Mouse (Mus musculus): Measurements from ENCODE around the gene Ect2. TPM values are rescaled to one million over a fixed set of nuclear protein-coding genes. Genes with fewer than 3 reads are reported as not detected.

Gene Ect2
- polyA plus RNA-seq, 2 experiments, result 21.4 to 33.8 TPM

- TF ChIP-seq POLR2A (IDR thresholded peaks at IDR 0.05; ENCODE audit: borderline replicate concordance, extremely low read depth, insufficient read depth, insufficient read length), result no peak
- no peak overlapping the region for H3K27ac ChIP-seq (replicated peaks; ENCODE audit: low read depth, low read length)
- H3K9ac ChIP-seq (ENCODE audit: low read depth, low read length, severe bottlenecking), result no peak overlapping the region
- ATAC-seq (ENCODE audit: low FRiP score, low read depth) (no peak), DNase-seq (ENCODE audit: low spot score) (peak; percentile 81)
- no peak overlapping the region for H3K4me3 ChIP-seq (replicated peaks; ENCODE audit: low read length)
- no peaks in the 10 kb centered on the region for H3K4me1 ChIP-seq (ENCODE audit: control insufficient read depth, insufficient read depth, low read length)
- no peaks in the 10 kb centered on the region for H3K27me3 ChIP-seq (ENCODE audit: control insufficient read depth, insufficient read depth, low read length)
- H3K9me3 ChIP-seq (ENCODE audit: control insufficient read depth, low read length), result no peaks in the 10 kb centered on the region
- H3K36me3 ChIP-seq (ENCODE audit: control insufficient read depth, insufficient read depth, low read length), result peaks cover 39% of the 10 kb centered on the region
- H3K4me2 ChIP-seq (replicated peaks; ENCODE audit: low read depth, low read length, severe bottlenecking), result no peak overlapping the region
Measured at GRCm38 (mm10) chr3:27110860-27111259, 42.8 kb downstream of the Ect2 start.

GRCm38 (mm10) chr3:27109109-27109508 is 44.6 kb downstream of the Ect2 start:
- ATAC-seq (ENCODE audit: low FRiP score, low read depth), result no peak
- no peaks in the 10 kb centered on the region for H3K4me1 ChIP-seq (ENCODE audit: control insufficient read depth, insufficient read depth, low read length)
- 95% methylated on average over 4 of the region's 4 CpGs for WGBS
- H3K9me3 ChIP-seq (ENCODE audit: control insufficient read depth, low read length), result no peaks in the 10 kb centered on the region
- H3K27me3 ChIP-seq (ENCODE audit: control insufficient read depth, insufficient read depth, low read length), result no peaks in the 10 kb centered on the region
- TF ChIP-seq POLR2A (IDR thresholded peaks at IDR 0.05; ENCODE audit: borderline replicate concordance, extremely low read depth, insufficient read depth, insufficient read length), result no peak
- no peak overlapping the region for H3K9ac ChIP-seq (ENCODE audit: low read depth, low read length, severe bottlenecking)
- no peak for DNase-seq (ENCODE audit: low spot score)
- no peak overlapping the region for H3K4me3 ChIP-seq (replicated peaks; ENCODE audit: low read length)
- H3K4me2 ChIP-seq (replicated peaks; ENCODE audit: low read depth, low read length, severe bottlenecking), result no peak overlapping the region
- peaks cover 30% of the 10 kb centered on the region for H3K36me3 ChIP-seq (ENCODE audit: control insufficient read depth, insufficient read depth, low read length)
- H3K27ac ChIP-seq (replicated peaks; ENCODE audit: low read depth, low read length), result no peak overlapping the region

- WGBS, result 72% methylated on average over 6 of the region's 6 CpGs
- H3K4me1 ChIP-seq (ENCODE audit: control insufficient read depth, insufficient read depth, low read length), result no peaks in the 10 kb centered on the region
- no peak overlapping the region for H3K4me2 ChIP-seq (replicated peaks; ENCODE audit: low read depth, low read length, severe bottlenecking)
- H3K9ac ChIP-seq (ENCODE audit: low read depth, low read length, severe bottlenecking), result no peak overlapping the region
- H3K4me3 ChIP-seq (replicated peaks; ENCODE audit: low read length), result no peak overlapping the region
- DNase-seq (ENCODE audit: low spot score) (no peak), ATAC-seq (ENCODE audit: low FRiP score, low read depth) (no peak)
- TF ChIP-seq POLR2A (IDR thresholded peaks at IDR 0.05; ENCODE audit: borderline replicate concordance, extremely low read depth, insufficient read depth, insufficient read length), result no peak
- no peaks in the 10 kb centered on the region for H3K9me3 ChIP-seq (ENCODE audit: control insufficient read depth, low read length)
- peaks cover 31% of the 10 kb centered on the region for H3K36me3 ChIP-seq (ENCODE audit: control insufficient read depth, insufficient read depth, low read length)
- no peaks in the 10 kb centered on the region for H3K27me3 ChIP-seq (ENCODE audit: control insufficient read depth, insufficient read depth, low read length)
- H3K27ac ChIP-seq (replicated peaks; ENCODE audit: low read depth, low read length), result no peak overlapping the region
Measured at GRCm38 (mm10) chr3:27107142-27107541, 46.5 kb downstream of the Ect2 start.

- H3K36me3 ChIP-seq (ENCODE audit: control insufficient read depth, insufficient read depth, low read length), result peaks cover 38% of the 10 kb centered on the region
- H3K4me1 ChIP-seq (ENCODE audit: control insufficient read depth, insufficient read depth, low read length), result no peaks in the 10 kb centered on the region
- H3K9me3 ChIP-seq (ENCODE audit: control insufficient read depth, low read length), result no peaks in the 10 kb centered on the region
- H3K4me3 ChIP-seq (replicated peaks; ENCODE audit: low read length), result no peak overlapping the region
- H3K27me3 ChIP-seq (ENCODE audit: control insufficient read depth, insufficient read depth, low read length), result no peaks in the 10 kb centered on the region
- no peak for DNase-seq (ENCODE audit: low spot score)
- H3K9ac ChIP-seq (ENCODE audit: low read depth, low read length, severe bottlenecking), result no peak overlapping the region
- no peak for TF ChIP-seq POLR2A (IDR thresholded peaks at IDR 0.05; ENCODE audit: borderline replicate concordance, extremely low read depth, insufficient read depth, insufficient read length)
- H3K4me2 ChIP-seq (replicated peaks; ENCODE audit: low read depth, low read length, severe bottlenecking), result no peak overlapping the region
- WGBS, result 84% methylated on average over 6 of the region's 6 CpGs
- no peak for ATAC-seq (ENCODE audit: low FRiP score, low read depth)
- H3K27ac ChIP-seq (replicated peaks; ENCODE audit: low read depth, low read length), result no peak overlapping the region
Measured at GRCm38 (mm10) chr3:27102965-27103364, 50.7 kb downstream of the Ect2 start.

- H3K4me3 ChIP-seq (replicated peaks; ENCODE audit: low read length), result no peak overlapping the region
- ATAC-seq (ENCODE audit: low FRiP score, low read depth), result no peak
- WGBS, result 90% methylated on average over 6 of the region's 6 CpGs
- no peaks in the 10 kb centered on the region for H3K4me1 ChIP-seq (ENCODE audit: control insufficient read depth, insufficient read depth, low read length)
- peaks cover 31% of the 10 kb centered on the region for H3K36me3 ChIP-seq (ENCODE audit: control insufficient read depth, insufficient read depth, low read length)
- DNase-seq (ENCODE audit: low spot score), result no peak
- no peaks in the 10 kb centered on the region for H3K9me3 ChIP-seq (ENCODE audit: control insufficient read depth, low read length)
- H3K9ac ChIP-seq (ENCODE audit: low read depth, low read length, severe bottlenecking), result no peak overlapping the region
- H3K27me3 ChIP-seq (ENCODE audit: control insufficient read depth, insufficient read depth, low read length), result no peaks in the 10 kb centered on the region
- H3K27ac ChIP-seq (replicated peaks; ENCODE audit: low read depth, low read length), result no peak overlapping the region
- no peak overlapping the region for H3K4me2 ChIP-seq (replicated peaks; ENCODE audit: low read depth, low read length, severe bottlenecking)
- no peak for TF ChIP-seq POLR2A (IDR thresholded peaks at IDR 0.05; ENCODE audit: borderline replicate concordance, extremely low read depth, insufficient read depth, insufficient read length)
Measured at GRCm38 (mm10) chr3:27098633-27099032, 55.0 kb downstream of the Ect2 start.

GRCm38 (mm10) chr3:27086221-27086620 is 67.5 kb downstream of the Ect2 start:
- Histone ChIP-seq H3K4me1 (ENCODE audit: control insufficient read depth, insufficient read depth, low read length) (no peaks in the 10 kb centered on the region), H3K27ac (replicated peaks; ENCODE audit: low read depth, low read length) (no peak overlapping the region), H3K4me2 (replicated peaks; ENCODE audit: low read depth, low read length, severe bottlenecking) (no peak overlapping the region), H3K9me3 (ENCODE audit: control insufficient read depth, low read length) (no peaks in the 10 kb centered on the region), H3K4me3 (replicated peaks; ENCODE audit: low read length) (no peak overlapping the region), H3K9ac (ENCODE audit: low read depth, low read length, severe bottlenecking) (no peak overlapping the region), H3K36me3 (ENCODE audit: control insufficient read depth, insufficient read depth, low read length) (0 out of 2 replicates have a peak, but pooled peaks cover 3% of the 10 kb centered on the region), H3K27me3 (ENCODE audit: control insufficient read depth, insufficient read depth, low read length) (no peaks in the 10 kb centered on the region)
- DNase-seq (ENCODE audit: low spot score) (no peak), ATAC-seq (ENCODE audit: low FRiP score, low read depth) (no peak)
- WGBS, result 95% methylated on average over 6 of the region's 6 CpGs
- no peak for TF ChIP-seq POLR2A (IDR thresholded peaks at IDR 0.05; ENCODE audit: borderline replicate concordance, extremely low read depth, insufficient read depth, insufficient read length)

Data from limb, embryonic 14.5 days (tissue).